ENCODE assay signal across 21 mouse cellular contexts in the genomic region with DNA sequence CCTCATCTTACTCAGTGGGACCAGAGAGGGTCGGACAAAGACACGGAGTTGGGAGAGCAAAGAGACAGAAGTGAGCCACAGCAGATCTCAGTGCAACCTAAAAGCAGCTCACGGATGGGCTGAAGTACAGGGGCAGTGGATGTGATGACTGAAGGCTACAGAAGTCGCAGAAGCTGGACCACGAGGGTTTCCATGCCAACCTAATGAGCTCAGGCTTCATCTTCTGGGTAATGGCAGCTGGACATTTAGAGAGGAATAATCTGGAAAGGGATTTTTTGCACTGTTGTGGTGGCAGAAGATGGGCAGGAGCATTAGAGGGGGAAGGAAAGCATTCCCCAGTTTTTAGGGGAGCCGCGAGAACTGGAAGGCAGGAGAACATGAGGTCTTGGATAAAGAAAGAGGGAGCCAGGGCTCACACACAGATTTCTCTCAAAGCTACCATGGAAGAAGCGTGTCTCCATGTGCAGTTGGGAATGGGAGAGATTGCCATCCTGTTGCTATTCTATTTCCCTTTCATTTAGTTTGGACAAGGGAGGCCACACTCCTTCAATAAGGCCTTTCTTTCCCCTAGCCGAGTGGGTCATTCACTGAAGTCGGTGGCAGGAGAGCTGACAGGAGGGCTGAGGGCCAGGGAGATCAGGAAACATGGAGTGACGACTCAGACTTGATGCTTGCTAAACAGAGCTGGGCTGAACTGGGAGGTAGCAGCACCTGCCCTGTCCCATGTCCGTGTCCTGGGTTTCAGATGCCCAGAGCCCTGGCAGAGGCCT.
A peak's percentile ranks its signal among the peaks of the same experiment; 100 is the strongest.
DNase-seq lines count a peak whose midpoint lies in the region; ATAC-seq lines count a peak whose summit lies in the region.
"Had no signal": no experiment of that assay in that cellular context is flagged by ENCODE, and none has a peak within 500 bp of the region (broad histone marks: within the 10 kb centered on the region; RNA-seq: fewer than 3 reads in every experiment).

No protein-coding gene starts in this region.

- H3K4me1 ChIP-seq in forebrain, embryonic 10.5 days = peaks cover 41% of the 10 kb centered on the region
- peaks cover 31% of the 10 kb centered on the region for H3K4me1 ChIP-seq in hindbrain, embryonic 10.5 days (replicated peaks)
- peaks cover 24% of the 10 kb centered on the region for H3K4me1 ChIP-seq in midbrain, embryonic 12.5 days
- H3K4me1 ChIP-seq: embryonic facial prominence, embryonic 15.5 days had no signal

- no peak overlapping the region for H3K4me3 ChIP-seq in forebrain, embryonic 10.5 days
- no peak overlapping the region for H3K4me3 ChIP-seq in hindbrain, embryonic 10.5 days
- no peak overlapping the region for H3K4me3 ChIP-seq in midbrain, embryonic 12.5 days
- H3K4me3 ChIP-seq: embryonic facial prominence, embryonic 15.5 days; heart, adult 2 months; limb, embryonic 15.5 days had no signal

- peaks cover 12% of the 10 kb centered on the region; the same call in 1 of the 2 replicates for H3K27me3 ChIP-seq in forebrain, embryonic 10.5 days (ENCODE audit: poor library complexity, severe bottlenecking)
- H3K27me3 ChIP-seq in hindbrain, embryonic 10.5 days (ENCODE audit: insufficient read depth, poor library complexity, severe bottlenecking) = peaks cover 3% of the 10 kb centered on the region; the same call in 1 of the 2 replicates
- H3K27me3 ChIP-seq in midbrain, embryonic 12.5 days = no peaks in the 10 kb centered on the region; the same call in 1 of the 2 replicates
- H3K27me3 ChIP-seq: CH12.LX; embryonic facial prominence, embryonic 15.5 days; limb, embryonic 15.5 days had no signal

- peak; percentile 27 for DNase-seq in embryo, embryonic 10 days (ENCODE audit: low spot score)
- no peak for DNase-seq in embryo, embryonic 9.5 days (ENCODE audit: extremely low spot score)
- DNase-seq in forebrain, embryonic 10.5 days (ENCODE audit: extremely low spot score, low spot score) = no peak
- DNase-seq in hindbrain, embryonic 10.5 days (ENCODE audit: low spot score) = no peak
- DNase-seq in kidney, adult 18-20 months = no peak
- no peak for DNase-seq in kidney, postnatal 36 days
- DNase-seq: adrenal gland, postnatal 14 days; cerebellum, adult 8-10 months; gastrocnemius, postnatal 14 days; heart, adult 2 months; kidney, adult 8-10 months; kidney, postnatal 4 days; lung, adult 18-20 months; lung, postnatal 36 days; right cerebral cortex, postnatal 4 days; thymus, postnatal 25 days had no signal

- H3K9ac ChIP-seq in midbrain, embryonic 12.5 days (replicated peaks) = no peak overlapping the region
- H3K9ac ChIP-seq: embryonic facial prominence, embryonic 15.5 days; limb, embryonic 15.5 days had no signal

- H3K4me2 ChIP-seq in midbrain, embryonic 12.5 days (replicated peaks) = no peak overlapping the region
- H3K4me2 ChIP-seq: embryonic facial prominence, embryonic 15.5 days; limb, embryonic 15.5 days had no signal

- ATAC-seq in midbrain, embryonic 12.5 days (ENCODE audit: low FRiP score, low read depth) = no peak
- no peak for ATAC-seq in monocyte, adult 5-6 weeks (replicated peaks; ENCODE audit: insufficient number of reproducible peaks, low FRiP score, low TSS enrichment, poor library complexity, severe bottlenecking)

- H3K36me3 ChIP-seq in forebrain, embryonic 10.5 days (replicated peaks) = no peaks in the 10 kb centered on the region
- no peaks in the 10 kb centered on the region for H3K36me3 ChIP-seq in hindbrain, embryonic 10.5 days
- no peaks in the 10 kb centered on the region for H3K36me3 ChIP-seq in midbrain, embryonic 12.5 days
- H3K36me3 ChIP-seq: embryonic facial prominence, embryonic 15.5 days; limb, embryonic 15.5 days had no signal

- H3K27ac ChIP-seq in forebrain, embryonic 10.5 days = peak overlapping the region; percentile 75
- H3K27ac ChIP-seq in hindbrain, embryonic 10.5 days = peak overlapping the region; percentile 37
- H3K27ac ChIP-seq in midbrain, embryonic 12.5 days (replicated peaks) = 0 out of 2 replicates have a peak overlapping the region, but pooled peaks have one; percentile 39
- H3K27ac ChIP-seq: embryonic facial prominence, embryonic 15.5 days; heart, adult 2 months; limb, embryonic 15.5 days had no signal

- 67% methylated on average over 12 of the region's 12 CpGs for WGBS in forebrain, embryonic 10.5 days
- 70% methylated on average over 12 of the region's 12 CpGs for WGBS in hindbrain, embryonic 10.5 days
- WGBS in midbrain, embryonic 12.5 days = 67% methylated on average over 12 of the region's 12 CpGs

- H3K9me3 ChIP-seq in forebrain, embryonic 10.5 days = no peaks in the 10 kb centered on the region
- H3K9me3 ChIP-seq in hindbrain, embryonic 10.5 days = 0 out of 2 replicates have a peak, but pooled peaks cover 3% of the 10 kb centered on the region
- H3K9me3 ChIP-seq in midbrain, embryonic 12.5 days = no peaks in the 10 kb centered on the region
- H3K9me3 ChIP-seq: embryonic facial prominence, embryonic 15.5 days; limb, embryonic 15.5 days had no signal
